Comparison of ENCODE assay signal across 18 mouse cellular contexts in the genomic region with DNA sequence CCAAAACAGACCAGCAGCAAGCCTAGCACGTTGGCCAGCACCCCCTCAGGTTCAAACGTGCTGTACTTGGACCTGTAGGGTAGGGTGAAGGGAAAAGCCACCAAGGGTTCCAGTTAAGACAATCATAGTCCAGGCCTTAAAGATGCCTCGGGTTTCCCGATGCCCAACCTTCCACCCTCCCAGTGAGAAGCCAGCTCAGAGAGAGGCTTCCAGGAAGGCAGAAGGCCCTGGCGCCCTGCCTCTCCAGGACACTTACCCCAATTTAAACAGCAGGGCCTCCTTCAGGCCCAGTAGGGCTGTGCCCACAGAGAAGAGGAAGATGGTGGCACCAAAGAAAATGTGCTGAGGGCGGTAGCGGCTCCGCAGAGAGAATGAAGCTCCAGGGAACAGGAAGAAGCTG. TPM values are rescaled to one million over a fixed set of nuclear protein-coding genes. Genes with fewer than 3 reads are reported as not detected.
"Had no signal": no experiment of that assay in that cellular context is flagged by ENCODE, and none has a peak within 500 bp of the region (broad histone marks: within the 10 kb centered on the region; RNA-seq: fewer than 3 reads in every experiment).

No protein-coding gene starts in this region.

- H3K9ac ChIP-seq: liver, embryonic 15.5 days; stomach, embryonic 15.5 days had no signal

- H3K4me2 ChIP-seq: liver, embryonic 11.5 days; liver, embryonic 15.5 days; midbrain, embryonic 12.5 days; stomach, embryonic 15.5 days had no signal

- H3K4me3 ChIP-seq: left cerebral cortex, adult 2 months; limb, embryonic 10.5 days; liver, embryonic 15.5 days; megakaryocyte, embryonic 14.5 days; midbrain, embryonic 12.5 days; stomach, embryonic 15.5 days had no signal

- H3K9me3 ChIP-seq: limb, embryonic 10.5 days; liver, embryonic 15.5 days; megakaryocyte, embryonic 14.5 days; midbrain, embryonic 12.5 days; stomach, embryonic 15.5 days had no signal

- DNase-seq: lung, adult 2 months; right cerebral cortex, postnatal 14 days; thymus, postnatal 4 days had no signal

- H3K27ac ChIP-seq: left cerebral cortex, adult 2 months; liver, embryonic 15.5 days; macrophage; stomach, embryonic 15.5 days had no signal

- H3K36me3 ChIP-seq: limb, embryonic 10.5 days; liver, embryonic 15.5 days; midbrain, embryonic 12.5 days; stomach, embryonic 15.5 days had no signal

- H3K27me3 ChIP-seq: stomach, embryonic 15.5 days had no signal

- H3K4me1 ChIP-seq: liver, embryonic 15.5 days; megakaryocyte, embryonic 14.5 days; stomach, embryonic 15.5 days had no signal

RNA-seq across cellular contexts. Expression of a gene that starts 17.6 kb away (rescaled TPM):
- polyA plus RNA-seq: macrophage had no signal

RNA-seq across cellular contexts. Expression of a gene that starts 59.0 kb away (rescaled TPM):
- total RNA-seq: layer of hippocampus, postnatal 25 days; left cerebral cortex, adult 2 months; left cerebral cortex, postnatal 14 days; midbrain, postnatal 0 days had no signal
- polyA plus RNA-seq: kidney, embryonic 16.5 days; limb, embryonic 10.5 days; limb, embryonic 14.5 days; liver, embryonic 11.5 days; liver, embryonic 15.5 days; macrophage; midbrain, embryonic 12.5 days; midbrain, postnatal 0 days; neural tube, embryonic 14.5 days; spleen, adult 2 months; stomach, embryonic 15.5 days had no signal
